Mouse (Mus musculus) hindlimb bud, embryonic 11.5 days (tissue): ENCODE results near the gene Sowahc.

Source experiments
- DNase-seq: peaks from one replicate; pipeline ENCODE4 v3.0.0-alpha.2; 2012; ENCODE audit warnings: low read depth, low spot score; ENCODE audit errors: extremely low spot score

The Sowahc gene

GRCm38 (mm10) chr10:59252396-59252795, 30.6 kb downstream of the Sowahc start:
- DNase-seq = no peak

- DNase-seq = no peak
Measured at GRCm38 (mm10) chr10:59253541-59254079, 31.9 kb downstream of the Sowahc start.

GRCm38 (mm10) chr10:59256533-59256932, 34.8 kb downstream of the Sowahc start:
- no peak for DNase-seq

GRCm38 (mm10) chr10:59259572-59259971, 37.8 kb downstream of the Sowahc start:
- DNase-seq = no peak

GRCm38 (mm10) chr10:59261603-59262002, 39.9 kb downstream of the Sowahc start:
- no peak for DNase-seq

GRCm38 (mm10) chr10:59262021-59262420, 40.3 kb downstream of the Sowahc start:
- no peak for DNase-seq

GRCm38 (mm10) chr10:59262979-59263378, 41.2 kb downstream of the Sowahc start:
- DNase-seq = no peak

GRCm38 (mm10) chr10:59265067-59265466, 43.3 kb downstream of the Sowahc start:
- DNase-seq = no peak

- no peak for DNase-seq
Measured at GRCm38 (mm10) chr10:59265674-59266073, 43.9 kb downstream of the Sowahc start.

- no peak for DNase-seq
Measured at GRCm38 (mm10) chr10:59266097-59266496, 44.3 kb downstream of the Sowahc start.

- DNase-seq = no peak
Measured at GRCm38 (mm10) chr10:59267275-59267674, 45.5 kb downstream of the Sowahc start.

- no peak for DNase-seq
Measured at GRCm38 (mm10) chr10:59268109-59268508, 46.4 kb downstream of the Sowahc start.

GRCm38 (mm10) chr10:59268754-59269153, 47.0 kb downstream of the Sowahc start:
- DNase-seq = no peak

GRCm38 (mm10) chr10:59275745-59276144, 54.0 kb downstream of the Sowahc start:
- no peak for DNase-seq
